Mouse (Mus musculus): ENCODE data around the gene Epb41l5. TPM values are rescaled to one million over a fixed set of nuclear protein-coding genes. Genes with fewer than 3 reads are reported as not detected.

The Epb41l5 gene
- total RNA-seq, 2 experiments from 2014 or later = 2.7 to 3.6 TPM

DNA sequence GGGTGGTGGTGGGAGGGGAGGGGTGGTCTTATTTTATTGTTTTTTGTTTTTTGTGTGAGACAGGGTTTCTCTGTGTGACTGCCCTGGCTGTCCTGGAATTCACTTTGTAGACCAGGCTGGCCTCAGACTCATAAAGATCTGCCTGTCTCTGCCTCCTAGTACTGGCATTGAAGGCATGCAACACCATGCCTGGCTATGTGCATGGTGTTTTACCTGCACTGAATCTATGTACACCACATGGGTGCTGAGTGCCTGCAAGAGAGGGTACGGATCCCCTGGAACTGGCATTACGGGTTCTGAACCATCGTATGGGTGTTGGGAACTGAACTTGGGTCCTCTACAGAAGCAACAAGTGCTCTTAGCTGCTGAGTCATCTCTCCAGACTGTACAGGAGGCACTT is 142.8 kb downstream of the Epb41l5 start:
- DNase-seq = no peak
- intact Hi-C loops (cut with DNase I) = no loop called here

DNA sequence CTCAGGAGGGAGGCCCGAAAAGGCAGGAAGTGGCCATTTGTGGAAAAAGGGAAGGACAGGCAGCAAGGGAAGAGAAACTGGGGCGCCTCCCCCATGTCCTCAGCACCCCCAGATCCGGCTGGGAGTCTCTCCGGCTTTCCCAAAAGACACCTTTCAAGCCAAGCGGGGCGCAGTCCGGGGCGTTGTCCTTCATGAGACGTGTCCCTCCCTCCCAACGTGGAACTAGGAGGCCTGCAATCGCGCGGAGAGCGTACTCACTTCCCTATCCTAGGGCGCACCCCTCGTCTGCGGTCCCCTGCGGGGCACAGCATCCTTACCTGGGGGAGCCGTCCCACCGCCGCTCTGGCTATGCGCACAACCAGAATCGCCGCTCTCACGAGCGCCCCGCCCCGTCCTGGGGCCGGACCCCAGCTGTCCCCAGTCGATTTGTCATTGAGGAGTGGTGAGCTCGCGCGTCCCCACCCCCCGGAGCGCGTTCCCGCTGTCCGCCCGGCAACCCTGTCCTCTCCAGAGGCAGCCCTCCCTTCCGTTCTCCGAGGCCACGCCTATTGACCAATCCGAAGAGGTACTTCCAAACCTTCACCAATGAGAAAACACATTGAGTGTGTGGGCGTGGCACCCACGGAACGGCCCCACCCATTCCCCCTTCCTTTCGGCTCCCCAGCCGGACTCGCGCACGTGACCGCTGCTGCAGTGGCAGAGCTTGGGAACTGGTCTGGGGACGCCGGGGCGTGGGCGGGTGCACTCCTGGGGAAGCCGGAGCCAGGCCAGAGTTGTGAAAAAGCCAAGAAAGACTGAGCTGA is 144.3 kb downstream of the Epb41l5 start, which contains the start of gene Ralb:
Gene Ralb (minus strand): TSS at position 535 of the 803 bp plus-strand sequence.
- DNase-seq = peak; percentile 96 to 97
- intact Hi-C loops (cut with DNase I) = no loop called here

DNA sequence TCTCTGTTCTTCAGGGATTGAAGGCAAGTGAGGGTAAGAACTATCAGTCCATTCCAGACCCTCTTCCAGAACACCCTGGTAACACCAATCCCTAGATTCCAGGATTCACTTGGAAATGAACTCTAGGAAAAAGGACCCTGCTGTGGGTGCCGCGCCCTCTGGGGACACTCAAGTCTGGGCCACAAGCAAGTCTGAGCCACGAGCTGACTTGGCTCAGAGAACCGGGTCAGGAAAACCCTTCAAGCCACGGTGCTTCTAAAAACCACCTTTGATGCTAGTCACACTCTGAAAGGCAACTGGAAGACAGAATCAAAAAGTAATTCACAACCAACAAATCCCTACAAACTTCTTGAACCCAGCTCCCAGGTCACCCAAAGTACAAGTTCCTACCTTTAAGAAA is 145.0 kb downstream of the Epb41l5 start:
- intact Hi-C loops (cut with DNase I) = no loop called here
- DNase-seq = no peak

DNA sequence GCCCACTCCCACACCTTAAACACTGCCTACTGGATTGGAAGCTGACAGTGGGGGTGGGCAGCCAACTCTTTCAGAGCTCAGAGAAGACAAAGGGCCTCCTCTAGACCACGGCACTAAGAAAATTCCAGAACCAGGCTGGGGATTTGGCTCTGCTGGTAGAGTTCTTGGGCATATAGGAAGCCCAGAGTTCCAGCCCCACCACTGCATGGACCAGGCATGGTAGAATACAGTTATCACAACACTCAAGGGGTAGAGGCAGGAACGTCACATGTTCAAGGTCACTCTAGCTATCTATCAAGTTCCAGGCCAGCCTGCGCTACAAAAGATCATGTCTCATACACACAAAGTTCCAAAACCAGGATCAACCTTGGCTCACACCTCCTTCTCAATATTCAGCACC is 145.6 kb downstream of the Epb41l5 start:
- intact Hi-C loops (cut with DNase I) = no loop called here

GRCm38 (mm10) chr1:119502729-119503128 is 146.1 kb downstream of the Epb41l5 start:
- intact Hi-C loops (cut with DNase I) = no loop called here
- no peak for DNase-seq

More for the DNA sequence above, 145.6 kb downstream of the Epb41l5 start:
- DNase-seq = no peak

GRCm38 (mm10) chr1:119501881-119502280 is 146.9 kb downstream of the Epb41l5 start:
- no peak for DNase-seq
- intact Hi-C loops (cut with DNase I) = no loop called here

- DNase-seq = no peak
- intact Hi-C loops (cut with DNase I) = no loop called here
Observed at GRCm38 (mm10) chr1:119499456-119499855, 149.3 kb downstream of the Epb41l5 start.

DNA sequence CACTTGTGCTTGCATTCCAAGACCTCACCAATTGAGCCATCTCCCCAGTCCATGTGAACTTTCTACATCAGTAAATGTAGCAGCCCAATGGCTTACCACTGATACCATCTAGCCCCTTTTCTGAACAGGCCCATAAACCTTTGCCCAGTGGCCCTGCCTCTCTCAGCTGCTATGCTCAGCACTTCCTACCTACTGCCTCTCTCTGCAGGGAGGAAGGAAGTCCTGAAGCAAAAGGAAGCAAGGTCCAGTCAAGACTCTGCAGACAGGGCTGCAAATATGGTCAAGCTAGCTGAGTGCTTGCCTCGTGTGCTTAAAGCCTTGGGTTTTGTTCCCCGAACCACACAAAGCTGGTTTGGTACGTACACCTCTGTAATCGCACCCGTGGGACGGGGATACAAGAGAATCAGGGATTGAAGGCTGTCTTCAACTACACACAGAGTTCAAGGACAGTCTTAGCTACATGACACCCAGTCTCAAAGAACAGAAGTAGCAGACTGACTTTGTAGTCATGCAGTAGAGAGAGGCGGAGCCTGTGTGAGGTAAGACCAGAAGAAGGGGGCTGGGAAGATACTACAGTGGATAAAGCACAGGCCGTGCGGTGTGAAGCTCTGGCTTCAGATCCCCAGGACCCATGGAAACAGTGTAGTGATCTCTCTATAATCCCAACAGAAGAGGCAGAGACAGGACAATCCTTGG is 150.1 kb downstream of the Epb41l5 start:
- intact Hi-C loops (cut with DNase I) = no loop called here
- no peak for DNase-seq

- intact Hi-C loops (cut with DNase I) = no loop called here
- DNase-seq = no peak
Observed at GRCm38 (mm10) chr1:119497346-119498004, 151.3 kb downstream of the Epb41l5 start.

- no peak for DNase-seq
- intact Hi-C loops (cut with DNase I) = no loop called here
Observed at GRCm38 (mm10) chr1:119495396-119495775, 153.4 kb downstream of the Epb41l5 start.

Other genes starting within 250 kb of the Epb41l5 start
- under 1 TPM; 0.33 to 0.67 TPM for gene Inhbb, start 226.8 kb downstream of the Epb41l5 start, total RNA-seq (2021)
- gene Ralb, start 144.2 kb downstream of the Epb41l5 start, total RNA-seq (2021) = 1 to 10 TPM; 7.6 to 9.5 TPM
- 1 to 10 TPM; 3.5 to 4.0 TPM for gene Tmem185b, start 122.8 kb downstream of the Epb41l5 start, total RNA-seq (2021)
- gene Ptpn4, start 188.6 kb upstream of the Epb41l5 start, total RNA-seq (2021) = 10 to 100 TPM; 20.8 to 28.5 TPM

Measured in gastrocnemius, postnatal 36 days (tissue).